Mouse (Mus musculus): Measurements from ENCODE around the gene Echdc3. TPM values are rescaled to one million over a fixed set of nuclear protein-coding genes. Genes with fewer than 3 reads are reported as not detected.

Gene Echdc3
- 1 to 10 TPM in 2 of 4 experiments, under 1 TPM in 2; 0.71 to 1.2 (median 0.96) TPM for total RNA-seq (2022)

DNA sequence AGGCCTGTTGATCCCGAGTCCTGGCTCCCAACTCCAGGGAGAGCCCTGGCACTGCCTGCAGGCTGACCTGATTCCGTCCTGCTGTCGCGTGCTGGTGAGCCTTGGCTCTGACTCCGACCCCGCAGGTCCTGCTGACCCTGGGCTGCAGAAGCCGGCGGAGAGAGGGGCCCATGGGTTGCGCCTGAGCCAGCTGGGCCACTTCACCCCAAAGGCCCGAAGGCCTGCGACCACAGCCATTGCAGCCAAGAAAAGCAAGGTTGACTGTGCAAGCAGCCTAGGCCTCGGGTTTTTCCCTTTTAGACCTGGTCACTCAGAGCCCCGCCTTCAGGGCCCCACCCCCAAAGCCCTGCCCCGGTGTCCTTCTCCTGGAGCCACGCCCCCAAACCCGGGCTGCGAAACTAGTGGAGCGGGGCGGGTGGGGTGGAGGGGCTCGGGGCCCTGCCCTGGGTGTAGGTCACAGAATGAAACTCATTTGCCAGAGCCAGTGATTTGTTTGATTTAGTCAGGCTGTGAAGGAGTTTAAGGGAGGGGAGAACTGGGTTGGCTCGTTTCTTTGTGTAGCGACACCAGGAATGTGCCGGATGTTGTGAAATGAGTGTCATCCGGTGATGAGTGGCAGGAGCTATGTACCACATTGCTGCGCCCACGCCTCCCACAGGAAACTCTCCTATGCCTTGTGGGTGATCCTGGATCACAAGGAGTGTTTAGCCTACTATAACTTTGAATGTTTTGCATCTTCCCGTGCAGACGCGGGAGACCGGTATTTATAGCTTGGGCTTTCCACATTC is at the start of gene Echdc3:
Gene Echdc3, minus strand, starts transcription at position 310 of the 788 bp plus-strand sequence.
- peak; percentile 23 to 56 for DNase-seq (ENCODE audit: low spot score in 2 of 2)

DNA sequence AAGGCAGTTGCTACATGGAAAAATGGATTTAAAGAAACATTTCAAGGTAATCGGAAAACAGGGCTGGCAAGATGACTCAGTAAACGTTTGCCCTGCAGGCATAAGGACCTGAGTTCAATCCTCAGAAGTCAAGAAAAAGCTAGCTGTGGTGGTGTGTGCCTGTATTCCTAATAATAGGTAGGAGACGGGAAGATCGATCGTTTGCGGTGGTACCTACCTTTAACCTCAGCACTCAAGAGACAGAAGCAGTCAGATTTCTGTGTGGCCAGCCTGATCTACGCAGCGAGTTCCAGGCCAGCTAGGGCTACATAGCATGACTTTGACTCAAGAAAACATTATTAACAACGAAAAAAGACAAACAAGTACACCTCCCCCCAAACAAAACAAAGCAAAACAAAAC is 48.9 kb upstream of the Echdc3 start:
- no peak for DNase-seq (ENCODE audit: low spot score in 2 of 2)

DNA sequence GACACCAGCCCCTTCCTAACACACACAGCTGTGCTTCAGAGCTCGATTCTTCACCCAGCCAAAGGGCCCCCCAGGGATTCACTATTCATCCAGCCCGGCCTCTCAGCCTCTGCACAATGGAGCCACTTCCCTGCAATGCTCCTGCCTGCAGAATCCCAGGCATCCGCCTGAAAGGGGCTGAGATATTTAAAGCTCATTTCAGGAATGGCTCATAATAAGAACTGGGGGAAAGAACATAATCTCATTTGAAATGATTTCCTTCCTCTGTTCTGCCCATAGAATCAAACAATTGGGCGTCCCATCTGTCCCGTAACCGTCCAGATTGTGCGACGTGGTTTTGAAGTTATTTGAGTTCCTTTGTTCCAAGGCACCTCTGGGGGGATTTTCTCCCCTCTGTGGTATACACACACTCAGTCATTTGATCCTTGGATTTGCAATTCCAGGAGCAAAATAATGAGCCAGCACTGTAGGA is 48.4 kb upstream of the Echdc3 start:
- no peak for DNase-seq (ENCODE audit: low spot score in 2 of 2)

DNA sequence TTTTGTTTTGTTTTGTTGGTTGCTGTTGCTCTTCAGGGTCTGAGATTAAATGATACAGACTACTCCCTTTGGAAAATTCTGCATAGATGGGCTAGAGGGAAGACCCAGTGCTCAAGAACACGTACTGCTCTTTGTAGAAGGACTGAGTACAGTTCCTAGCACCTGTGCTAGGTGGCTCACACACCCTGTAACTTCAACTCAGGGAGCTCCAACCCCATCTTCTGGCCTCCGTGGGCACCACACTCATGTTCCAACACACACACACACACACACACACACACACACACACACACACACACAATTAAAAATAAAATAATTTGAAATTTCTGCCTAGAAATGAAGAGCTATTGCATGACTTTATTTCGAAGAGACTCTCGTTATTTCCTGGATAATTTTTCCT is 47.8 kb upstream of the Echdc3 start:
- no peak for DNase-seq (ENCODE audit: low spot score in 2 of 2)

DNA sequence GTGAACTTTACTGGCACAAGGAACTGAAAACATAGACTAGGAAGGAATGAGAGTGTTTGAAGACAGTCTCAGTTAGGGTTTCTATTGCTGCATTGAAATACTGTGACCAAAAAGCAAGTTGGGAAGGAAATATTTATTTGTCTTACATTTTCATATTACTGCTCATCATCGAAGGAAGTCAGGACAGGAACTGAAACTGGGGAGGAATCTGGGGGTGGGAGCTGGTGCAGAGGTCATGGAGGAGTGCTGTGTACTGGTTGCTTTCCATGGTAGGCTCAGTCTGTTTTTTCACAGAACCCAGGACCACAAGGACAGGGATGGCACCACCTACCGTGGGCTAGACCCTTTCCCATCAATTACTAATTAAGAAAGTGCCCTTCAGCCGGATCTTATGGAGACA is 46.3 kb upstream of the Echdc3 start:
- no peak for DNase-seq (ENCODE audit: low spot score in 2 of 2)

DNA sequence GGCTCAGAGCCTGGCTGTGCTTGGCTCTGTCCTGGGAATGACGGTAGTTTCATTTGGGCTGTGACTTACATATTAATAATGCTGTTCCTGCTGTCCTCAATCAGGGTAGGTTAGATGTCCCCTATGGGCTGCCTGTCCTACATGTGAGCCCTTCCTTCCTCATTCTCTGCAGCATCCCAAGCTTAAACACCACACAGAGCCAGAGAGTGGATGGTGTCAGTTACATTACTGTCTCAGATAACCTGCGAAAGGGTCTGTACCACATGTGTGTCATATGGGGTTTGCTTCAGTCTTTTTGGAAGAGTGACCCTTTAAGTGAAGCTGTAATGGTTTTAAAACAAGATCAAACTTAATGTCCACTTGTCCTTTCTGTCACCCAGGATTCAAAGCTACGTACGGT is 45.2 kb upstream of the Echdc3 start:
- DNase-seq (ENCODE audit: low spot score in 2 of 2) = no peak

DNA sequence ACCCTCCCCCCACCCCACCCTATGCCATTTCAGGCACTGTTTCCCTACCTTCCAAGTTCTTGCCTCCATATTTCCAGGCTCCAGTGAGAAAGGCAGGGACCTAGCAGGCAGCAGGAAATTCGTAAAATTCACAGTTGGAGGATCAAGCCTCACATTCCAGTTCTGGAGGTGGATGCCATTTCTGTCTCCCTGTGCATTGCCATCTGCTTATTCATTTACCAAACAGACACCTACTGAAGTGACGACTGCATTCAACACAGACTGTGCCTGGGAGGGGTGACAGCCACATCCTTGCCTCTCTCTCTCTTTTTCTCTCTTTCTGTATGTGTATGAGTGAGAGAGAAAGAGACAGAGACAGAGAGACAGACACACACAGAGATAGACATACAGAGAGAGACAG is 44.3 kb upstream of the Echdc3 start:
- peak in 1 of 2 experiments; percentile 81 for DNase-seq (ENCODE audit: low spot score in 2 of 2)

DNA sequence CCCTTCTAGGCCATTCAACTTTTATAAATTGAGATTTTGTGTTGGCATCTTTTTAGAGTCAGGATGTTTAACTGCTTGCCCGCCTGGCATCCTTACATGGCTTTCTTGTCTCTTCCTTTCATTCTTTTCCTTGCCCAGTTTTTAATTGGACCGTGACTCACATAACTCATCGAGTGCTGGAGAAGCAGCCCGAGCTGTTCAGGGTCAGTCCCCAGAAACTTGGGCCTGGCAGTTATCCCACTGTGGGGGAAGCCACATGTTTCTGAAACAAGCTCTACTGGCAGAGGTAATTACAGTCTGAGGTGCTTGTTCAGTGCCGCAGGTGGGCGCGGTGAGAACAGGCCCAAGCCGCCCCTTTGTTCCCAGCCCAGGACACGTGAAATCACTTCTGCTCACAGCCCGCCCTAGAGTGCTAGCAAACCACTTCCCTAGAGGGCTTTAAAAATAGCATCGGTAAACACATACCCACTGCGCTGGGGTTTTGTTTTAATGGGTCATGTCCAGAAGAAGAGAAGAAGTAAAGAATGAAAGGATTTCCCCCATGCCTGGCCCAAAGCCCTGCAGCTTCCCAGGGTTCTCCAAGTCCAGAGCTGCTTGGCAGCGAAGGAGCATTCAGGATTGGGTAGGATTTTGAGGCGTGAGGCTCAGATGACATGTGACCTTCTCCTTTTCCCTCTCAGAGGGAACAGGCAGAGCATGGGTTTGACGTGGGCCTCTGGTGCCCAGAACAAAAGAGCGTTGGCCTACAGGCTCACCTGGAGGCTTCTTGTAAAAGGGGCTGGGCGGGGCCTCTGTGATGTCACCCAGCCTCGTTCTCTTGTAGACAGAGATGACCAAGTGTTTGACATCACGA is 43.4 kb upstream of the Echdc3 start:
- peak; percentile 20 to 61 for DNase-seq (ENCODE audit: low spot score in 2 of 2)

DNA sequence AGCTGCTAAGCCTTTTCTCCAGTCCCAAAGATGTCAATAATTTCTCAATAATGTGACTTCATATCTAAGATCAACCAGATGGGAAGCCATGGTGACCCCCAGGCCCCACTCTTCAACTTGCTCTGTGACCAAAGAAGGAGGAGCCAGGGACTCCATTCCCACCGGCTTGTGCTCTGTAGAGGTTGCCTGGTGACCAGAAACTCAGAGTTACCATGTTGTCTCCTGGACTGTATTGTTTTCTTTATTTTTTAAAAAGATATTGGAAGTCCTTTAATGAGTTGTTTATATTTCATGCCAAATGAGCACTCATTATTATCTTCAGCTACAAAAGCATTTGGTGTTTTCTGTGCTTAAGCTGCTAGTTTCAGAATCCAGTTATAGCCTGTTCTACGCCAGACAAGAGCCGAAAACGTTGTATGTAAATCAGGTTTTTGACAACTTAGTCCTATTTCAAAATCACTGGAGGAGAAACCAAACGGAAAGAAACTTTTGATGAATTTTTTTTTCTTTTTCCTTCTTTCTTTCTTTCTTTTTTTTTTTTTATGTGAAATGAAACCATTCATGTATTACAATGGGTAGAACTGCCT is 42.7 kb upstream of the Echdc3 start:
- no peak for DNase-seq (ENCODE audit: low spot score in 2 of 2)

DNA sequence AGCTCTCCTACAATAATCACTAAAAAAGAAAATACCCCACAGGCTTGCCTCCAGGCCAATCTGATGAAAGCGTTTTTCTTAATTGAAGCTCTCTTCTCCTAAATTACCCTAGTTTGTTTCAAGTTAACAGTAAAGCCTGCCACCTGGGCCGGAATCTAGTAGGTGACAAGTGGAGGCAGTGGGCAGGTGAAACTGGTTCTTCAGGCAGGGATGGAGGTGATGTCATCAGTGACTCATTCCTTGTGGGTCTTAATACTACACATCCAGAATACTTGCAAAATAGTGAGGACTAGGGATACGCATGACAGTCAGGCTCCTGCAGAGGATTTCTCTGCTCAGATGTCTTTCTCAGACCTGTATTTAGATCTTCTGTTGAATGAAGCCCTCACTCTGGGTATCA is 39.7 kb upstream of the Echdc3 start:
- no peak for DNase-seq (ENCODE audit: low spot score in 2 of 2)

DNA sequence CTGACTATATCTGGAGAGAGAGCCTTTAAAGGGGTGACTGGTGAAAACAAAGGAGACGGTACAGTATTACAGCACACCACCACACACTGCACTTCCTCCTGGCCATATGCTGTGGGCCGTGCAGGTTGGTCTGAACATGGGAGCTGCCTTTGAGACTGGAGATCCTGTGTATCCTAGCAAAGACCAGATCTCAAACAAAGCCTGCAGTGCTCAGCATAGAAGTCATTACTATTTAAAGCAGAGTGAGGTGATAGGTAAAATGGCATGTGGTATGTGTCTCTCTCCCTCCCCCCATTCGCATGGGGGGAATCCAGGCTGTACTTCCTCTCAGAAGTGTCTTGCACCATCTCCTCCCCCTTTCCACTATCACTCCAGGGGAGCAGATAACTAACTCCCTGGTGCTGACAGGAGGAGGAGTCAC is 38.3 kb upstream of the Echdc3 start:
- DNase-seq (ENCODE audit: low spot score in 2 of 2) = no peak

DNA sequence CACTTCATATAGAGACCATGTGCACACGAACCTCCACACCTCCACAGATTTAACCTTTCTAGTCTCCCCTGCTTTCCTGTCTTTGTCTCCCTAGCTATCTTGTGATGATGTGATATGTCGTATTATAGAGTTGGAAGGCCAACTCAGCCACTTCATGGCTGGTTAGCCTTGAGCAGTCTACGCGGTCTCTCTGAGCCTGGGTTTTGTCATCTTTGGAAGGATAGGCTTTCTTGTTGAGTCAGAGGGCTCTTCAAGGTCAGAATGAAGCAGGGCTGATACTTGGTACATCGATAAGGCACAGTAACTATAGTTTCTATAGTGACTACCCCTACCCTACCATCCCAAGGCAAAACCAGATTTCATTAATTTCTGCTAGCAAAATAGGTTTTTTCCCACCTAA is 28.6 kb upstream of the Echdc3 start:
- DNase-seq (ENCODE audit: low spot score in 2 of 2) = no peak

DNA sequence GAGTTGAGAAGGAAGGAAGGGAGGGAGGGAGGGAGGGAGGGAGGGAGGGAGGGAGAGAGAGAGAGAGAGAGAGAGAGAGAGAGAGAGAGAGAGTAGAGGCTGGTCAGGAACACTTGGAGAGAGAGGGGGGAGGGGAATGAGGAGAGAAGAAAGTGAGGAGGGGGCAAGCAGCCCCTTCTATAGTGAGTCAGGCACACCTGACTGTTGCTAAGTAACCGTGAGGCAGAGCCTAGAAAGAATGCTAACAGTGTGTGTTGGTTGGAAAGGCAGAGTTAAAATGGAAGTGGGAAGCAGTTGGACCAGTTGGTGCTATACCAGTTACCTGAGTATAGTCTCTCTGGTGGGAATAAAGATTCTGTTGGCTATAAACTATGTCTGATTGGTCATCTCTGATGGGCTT is 27.2 kb upstream of the Echdc3 start:
- DNase-seq (ENCODE audit: low spot score in 2 of 2) = no peak

DNA sequence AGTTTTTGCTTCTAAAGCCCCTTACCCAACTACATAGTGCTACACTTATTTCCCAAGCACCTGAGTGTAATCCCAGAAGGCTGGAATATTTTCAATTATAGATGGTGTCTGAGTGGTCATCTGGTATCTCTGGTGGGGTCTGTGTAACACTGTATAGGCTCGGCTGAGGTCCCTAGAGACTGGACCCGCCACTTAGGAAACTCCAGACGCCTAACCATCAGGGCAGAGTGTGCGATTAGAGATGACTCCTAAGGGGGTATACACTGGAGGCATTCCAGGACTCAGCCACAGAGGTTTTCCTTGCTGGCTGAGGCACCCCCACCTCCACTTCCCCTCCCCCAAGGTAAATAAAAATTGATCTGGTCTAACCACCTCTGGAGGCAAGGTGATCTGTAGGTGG is 26.5 kb upstream of the Echdc3 start:
- no peak for DNase-seq (ENCODE audit: low spot score in 2 of 2)

DNA sequence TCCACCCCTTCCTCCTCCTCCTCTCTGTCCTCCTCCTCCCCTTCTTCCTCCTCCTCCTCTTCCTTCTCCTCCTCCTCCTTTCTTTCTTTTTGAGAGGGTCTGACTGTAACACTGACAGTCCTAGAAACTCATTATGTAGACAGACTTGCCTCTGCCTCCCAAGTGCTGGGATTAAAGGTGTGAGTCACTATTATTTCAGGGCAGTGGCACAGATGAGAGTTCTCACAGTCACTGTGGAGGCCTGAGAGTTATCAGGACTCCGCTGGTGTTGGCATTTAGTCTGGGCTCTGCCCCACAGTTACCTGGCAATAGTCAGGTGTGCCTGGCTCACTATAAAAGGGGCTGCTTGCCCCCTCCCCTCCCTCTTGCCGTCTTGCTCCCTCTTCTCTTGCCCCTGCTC is 25.8 kb upstream of the Echdc3 start:
- DNase-seq (ENCODE audit: low spot score in 2 of 2) = no peak

DNA sequence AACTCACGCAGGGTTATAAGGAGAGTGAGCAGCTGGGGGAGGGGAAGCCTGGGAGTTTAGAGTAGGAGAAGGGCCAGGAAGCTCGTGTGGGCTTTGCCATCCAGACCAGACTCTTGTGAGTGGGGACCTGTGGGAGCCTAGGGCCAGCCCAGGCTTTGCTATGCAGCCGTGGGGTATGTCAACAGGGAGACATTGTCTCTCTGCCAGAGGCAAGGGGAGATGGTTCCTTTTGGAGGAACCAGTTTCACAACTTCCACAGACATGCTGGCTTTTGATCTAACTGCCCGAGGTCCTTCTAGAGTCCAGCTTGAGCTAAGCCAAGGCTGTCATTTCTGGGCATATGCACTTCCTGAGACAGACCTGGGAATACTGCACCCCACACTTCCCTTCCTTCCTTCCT is 25.4 kb upstream of the Echdc3 start:
- DNase-seq (ENCODE audit: low spot score in 2 of 2) = no peak

DNA sequence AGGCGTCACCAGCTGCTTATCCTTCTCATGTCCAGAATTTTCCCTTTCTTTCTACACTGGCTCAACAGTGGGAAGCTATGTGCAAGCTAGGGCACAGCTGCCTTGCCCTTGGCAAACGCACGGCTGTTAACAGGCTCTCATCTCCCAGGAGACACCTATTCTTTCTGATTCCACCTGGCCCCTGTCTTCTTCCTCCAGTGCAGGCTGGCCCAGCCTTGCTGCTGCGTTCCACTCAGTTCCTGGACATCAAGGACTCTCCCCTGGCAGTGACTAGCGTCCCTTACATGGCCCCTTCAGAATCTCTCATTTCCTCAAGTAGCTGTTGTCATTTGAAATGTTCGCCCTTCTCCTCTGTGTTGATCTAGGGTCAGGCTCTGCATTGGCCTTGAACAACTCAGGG is 20.5 kb upstream of the Echdc3 start:
- DNase-seq (ENCODE audit: low spot score in 2 of 2) = no peak

DNA sequence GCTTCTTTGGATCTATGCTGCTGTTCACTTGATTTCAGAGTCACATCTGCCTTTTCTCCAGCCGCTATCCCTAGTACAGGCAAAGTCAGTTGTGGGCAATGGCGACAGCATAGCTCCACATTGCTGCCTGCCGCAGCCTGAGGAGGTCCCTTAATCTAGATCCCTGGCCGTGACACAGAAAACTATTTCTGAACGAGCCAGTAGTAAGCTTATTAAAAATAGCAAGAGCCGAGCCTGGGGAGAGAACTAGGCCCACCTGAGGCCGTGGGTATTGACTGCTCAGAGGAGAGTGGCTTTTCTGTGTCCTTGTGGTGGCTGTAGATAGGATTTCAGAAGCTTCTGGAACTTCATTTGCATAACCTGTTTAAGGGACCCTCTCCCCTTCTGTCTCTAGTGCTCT is 19.9 kb upstream of the Echdc3 start:
- DNase-seq (ENCODE audit: low spot score in 2 of 2) = no peak

DNA sequence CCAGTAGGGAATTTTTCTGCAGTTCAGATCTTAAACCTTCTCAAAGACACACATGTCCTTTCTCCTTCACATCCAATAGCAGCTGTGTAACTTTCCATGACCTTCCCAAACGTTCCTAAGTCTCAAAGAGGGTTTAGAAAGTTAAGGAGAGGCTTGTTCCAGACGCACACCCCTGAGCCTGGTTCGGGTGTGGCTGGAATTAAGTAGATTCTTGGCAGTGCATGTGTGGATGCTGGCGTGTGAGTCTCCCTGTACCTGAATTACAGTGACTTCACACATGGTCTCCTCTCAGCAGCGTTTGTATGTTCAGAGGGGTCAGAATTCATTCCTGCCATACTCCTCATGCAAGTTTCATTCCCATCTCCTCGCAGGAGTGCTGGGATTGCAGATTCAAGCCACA is 18.0 kb upstream of the Echdc3 start:
- no peak for DNase-seq (ENCODE audit: low spot score in 2 of 2)

DNA sequence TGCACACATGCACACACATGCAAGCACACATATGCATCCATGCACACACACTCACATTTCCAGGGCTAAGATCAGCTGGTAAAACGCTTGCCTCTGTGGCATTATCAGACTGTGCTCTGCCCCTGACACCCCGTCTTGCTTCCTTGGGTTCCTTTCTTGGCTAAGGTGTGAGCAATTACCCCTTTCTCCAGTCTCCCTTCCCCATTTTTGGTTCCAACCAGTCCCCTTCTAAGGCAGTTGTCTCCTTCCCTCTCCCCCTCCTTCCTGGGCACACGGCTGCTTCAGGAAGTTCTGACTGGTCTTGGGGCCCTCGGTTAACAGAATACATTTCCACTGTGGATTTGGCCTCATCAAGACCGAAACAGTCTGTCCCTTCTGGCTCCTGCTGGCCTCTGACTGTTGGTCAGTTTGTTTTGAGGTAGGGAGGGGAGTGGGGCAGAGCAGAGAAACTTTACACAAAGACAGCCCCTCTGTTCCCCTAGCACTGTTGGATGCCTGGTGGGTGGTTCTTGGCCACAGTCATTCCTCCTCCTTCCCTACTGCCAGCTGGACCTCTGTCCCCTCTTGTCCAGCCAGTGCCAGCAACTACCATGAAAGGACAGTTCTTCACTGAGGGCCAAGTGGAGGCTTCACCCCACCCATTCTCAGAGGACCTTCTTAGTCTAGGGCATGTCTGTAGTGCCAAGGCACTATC is 16.9 kb upstream of the Echdc3 start:
- DNase-seq (ENCODE audit: low spot score in 2 of 2) = no peak

DNA sequence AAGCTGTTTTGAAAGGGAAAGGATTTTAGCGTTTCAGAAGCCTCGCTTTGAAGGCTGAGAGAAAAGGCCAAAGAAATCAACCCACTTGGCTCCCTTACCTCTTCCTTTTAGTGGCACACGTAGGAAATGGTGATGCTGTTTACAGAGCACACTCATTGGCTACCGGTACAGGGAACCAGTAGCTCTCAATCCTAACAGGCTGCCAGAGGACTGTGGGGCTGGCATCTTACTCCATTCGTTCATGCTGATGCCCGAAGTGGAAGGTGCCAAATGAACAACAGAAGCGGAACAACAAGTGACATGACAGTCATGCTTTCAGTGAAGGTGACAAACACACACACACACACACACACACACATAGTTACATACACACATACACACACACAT is 14.2 kb upstream of the Echdc3 start:
- no peak for DNase-seq (ENCODE audit: low spot score in 2 of 2)

Data from left cerebral cortex, adult 8-10 months (tissue).